Mouse (Mus musculus) cerebellum, adult 18-20 months (tissue): ENCODE measurements around the gene Eif4e3.
A peak's percentile ranks its signal among the peaks of the same experiment; 100 is the strongest.

Source experiments
- DNase-seq, 2 experiments: peaks; one replicate each; pipeline ENCODE4 v3.0.0; 2021

The Eif4e3 gene

GRCm38 (mm10) chr6:99621167-99621566 lies 45.4 kb downstream of the Eif4e3 start:
- no peak for DNase-seq

GRCm38 (mm10) chr6:99620471-99620870 lies 46.1 kb downstream of the Eif4e3 start:
- DNase-seq = no peak

GRCm38 (mm10) chr6:99619964-99620363 lies 46.6 kb downstream of the Eif4e3 start:
- no peak for DNase-seq

GRCm38 (mm10) chr6:99619466-99619865 lies 47.1 kb downstream of the Eif4e3 start:
- DNase-seq = no peak

GRCm38 (mm10) chr6:99617867-99618266 lies 48.7 kb downstream of the Eif4e3 start:
- no peak for DNase-seq

GRCm38 (mm10) chr6:99617415-99617814 lies 49.2 kb downstream of the Eif4e3 start:
- DNase-seq = no peak

GRCm38 (mm10) chr6:99615272-99615751 lies 51.3 kb downstream of the Eif4e3 start:
- no peak for DNase-seq

GRCm38 (mm10) chr6:99614566-99615271 lies 51.9 kb downstream of the Eif4e3 start:
- no peak for DNase-seq

GRCm38 (mm10) chr6:99611866-99612265 lies 54.7 kb downstream of the Eif4e3 start:
- peak in 1 of 2 experiments; percentile 27 for DNase-seq

- no peak for DNase-seq
Observed at GRCm38 (mm10) chr6:99610454-99611427, 55.8 kb downstream of the Eif4e3 start.

GRCm38 (mm10) chr6:99606079-99606478 lies 60.5 kb downstream of the Eif4e3 start:
- DNase-seq = no peak

GRCm38 (mm10) chr6:99604758-99605157 lies 61.8 kb downstream of the Eif4e3 start:
- DNase-seq = no peak

- no peak for DNase-seq
Observed at GRCm38 (mm10) chr6:99602434-99602833, 64.1 kb downstream of the Eif4e3 start.

GRCm38 (mm10) chr6:99600886-99601285 lies 65.7 kb downstream of the Eif4e3 start:
- DNase-seq = no peak

GRCm38 (mm10) chr6:99600168-99600793 lies 66.3 kb downstream of the Eif4e3 start:
- DNase-seq = peak; percentile 26 to 46

GRCm38 (mm10) chr6:99599651-99600050 lies 66.9 kb downstream of the Eif4e3 start:
- DNase-seq = no peak

GRCm38 (mm10) chr6:99599229-99599628 lies 67.3 kb downstream of the Eif4e3 start:
- no peak for DNase-seq

GRCm38 (mm10) chr6:99577040-99577439 lies 89.5 kb downstream of the Eif4e3 start:
- no peak for DNase-seq

GRCm38 (mm10) chr6:99575633-99576032 lies 90.9 kb downstream of the Eif4e3 start:
- no peak for DNase-seq
